Mouse (Mus musculus) MEL (cell line): ENCODE data around the gene Nop9.

ENCODE experiments used
- CHD2 ChIP-seq: IDR thresholded peaks from 2 replicates; pipeline ENCODE4 v1.6.1; 2011; ENCODE audit warnings: low read length, improper control_type of control experiment
- CTCF ChIP-seq, 3 experiments: IDR thresholded peaks in 2 of 3; conservative IDR thresholded peaks in 1 of 3; 2 replicates each; pipeline ENCODE4 v1.5.1; 2011 to 2012; ENCODE audit warnings: low read length in 3 of 3, low read depth in 2 of 3, mild to moderate bottlenecking in 2 of 3, improper control_type of control experiment in 1 of 3, inconsistent platforms in 1 of 3, mixed read lengths in 1 of 3, moderate library complexity in 1 of 3; ENCODE audit not compliant: control insufficient read depth in 1 of 3, insufficient read depth in 1 of 3, poor library complexity in 1 of 3, severe bottlenecking in 1 of 3
- E2F4 ChIP-seq: IDR thresholded peaks from 2 replicates; pipeline ENCODE4 v1.6.1; 2011; ENCODE audit warnings: low read depth, low read length, improper control_type of control experiment, borderline replicate concordance
- EP300 ChIP-seq, 2 experiments: IDR thresholded peaks; 2 replicates each; pipeline ENCODE4 v1.6.1; 2011; ENCODE audit warnings: improper control_type of control experiment in 2 of 2, low read length in 2 of 2, low read depth in 1 of 2, mild to moderate bottlenecking in 1 of 2
- ETS1 ChIP-seq: IDR thresholded peaks from 2 replicates; pipeline ENCODE4 v1.6.1; 2012; ENCODE audit warnings: low read depth, mild to moderate bottlenecking, inconsistent platforms, low read length, improper control_type of control experiment, moderate library complexity
- GATA1 ChIP-seq: IDR thresholded peaks from 2 replicates; pipeline ENCODE4 v1.6.1; 2011; ENCODE audit warnings: low read depth, low read length, improper control_type of control experiment
- JUND ChIP-seq: IDR thresholded peaks from 2 replicates; pipeline ENCODE4 v1.6.1; 2011; ENCODE audit warnings: low read depth, mild to moderate bottlenecking, improper control_type of control experiment, low read length
- POLR2A ChIP-seq, 2 experiments: IDR thresholded peaks; 2 replicates each; pipeline ENCODE4 v1.6.1; 2011 to 2012; ENCODE audit warnings: low read length in 2 of 2, mild to moderate bottlenecking in 2 of 2, control low read depth in 1 of 2, improper control_type of control experiment in 1 of 2, low read depth in 1 of 2, moderate library complexity in 1 of 2; ENCODE audit not compliant: control insufficient read depth in 1 of 2, insufficient read depth in 1 of 2, poor library complexity in 1 of 2
- POLR2AphosphoS2 ChIP-seq: IDR thresholded peaks from 2 replicates; pipeline ENCODE4 v1.6.1; 2011; ENCODE audit warnings: low read length, improper control_type of control experiment
- POLR2AphosphoS5 ChIP-seq: IDR thresholded peaks from 2 replicates; pipeline ENCODE4 v1.6.1; 2012; ENCODE audit warnings: low read depth, borderline replicate concordance, mild to moderate bottlenecking, inconsistent platforms, low read length, moderate library complexity, mixed read lengths
- SMC3 ChIP-seq: IDR thresholded peaks from 2 replicates; pipeline ENCODE4 v1.6.1; 2011; ENCODE audit warnings: low read depth, low read length, improper control_type of control experiment
- TBP ChIP-seq: IDR thresholded peaks from 2 replicates; pipeline ENCODE4 v1.8.0; 2011; ENCODE audit warnings: low read depth, low read length, improper control_type of control experiment
- USF1 ChIP-seq: IDR thresholded peaks from 2 replicates; pipeline ENCODE4 v1.6.1; 2014; ENCODE audit warnings: low read depth, mild to moderate bottlenecking, inconsistent platforms, low read length, improper control_type of control experiment, moderate library complexity
- USF2 ChIP-seq, 2 experiments: IDR thresholded peaks; 2 replicates each; pipeline ENCODE4 v1.6.1; 2011 to 2012; ENCODE audit warnings: improper control_type of control experiment in 2 of 2, low read length in 2 of 2, borderline replicate concordance in 1 of 2, inconsistent platforms in 1 of 2, low read depth in 1 of 2, mild to moderate bottlenecking in 1 of 2; ENCODE audit not compliant: insufficient read depth in 1 of 2

DNA sequence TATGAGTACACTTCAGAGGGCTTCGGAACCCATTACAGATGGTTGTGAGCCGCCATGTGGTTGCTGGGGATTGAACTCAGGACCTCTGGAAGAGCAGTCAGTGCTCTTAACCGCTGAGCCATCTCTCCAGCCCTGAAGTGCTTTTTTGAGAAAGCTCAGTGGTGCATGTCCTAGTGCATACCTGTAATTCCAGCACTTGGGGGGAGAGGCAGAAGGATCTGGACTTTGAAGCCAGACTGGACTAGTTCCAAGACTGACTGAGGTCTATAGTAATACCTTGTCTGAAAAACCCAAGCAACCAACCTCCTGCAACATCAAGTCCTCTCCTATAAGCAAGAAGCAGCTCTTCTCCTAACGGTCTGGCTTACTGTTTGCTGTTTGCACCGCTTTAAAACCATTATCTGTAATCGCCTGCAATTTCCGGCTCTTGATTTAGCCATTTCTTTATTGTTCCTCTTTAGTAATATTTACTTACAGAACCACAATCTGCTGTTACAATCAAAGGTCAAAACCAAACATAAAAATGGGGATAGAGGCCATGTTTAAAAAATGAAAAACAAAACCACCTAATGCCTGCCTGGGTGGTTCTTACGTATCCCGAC, 8.3 kb upstream of the Nop9 start:
- TF ChIP-seq CTCF (IDR thresholded peaks at IDR 0.05 in 2 of 3, conservative IDR thresholded peaks at IDR 0.05 in 1 of 3; ENCODE audit: control insufficient read depth in 1 of 3, insufficient read depth in 1 of 3, low read depth in 2 of 3, low read length in 3 of 3, poor library complexity in 1 of 3, severe bottlenecking in 1 of 3) = no peak
- TF ChIP-seq POLR2A (IDR thresholded peaks at IDR 0.05; ENCODE audit: control insufficient read depth in 1 of 2, insufficient read depth in 1 of 2, low read depth in 1 of 2, low read length in 2 of 2, poor library complexity in 1 of 2) = no peak
- TF ChIP-seq E2F4 = no peak
- TF ChIP-seq USF2 (IDR thresholded peaks at IDR 0.05; ENCODE audit: borderline replicate concordance in 1 of 2, insufficient read depth in 1 of 2, low read depth in 1 of 2, low read length in 2 of 2) = no peak
- no peak for TF ChIP-seq POLR2AphosphoS5
- TF ChIP-seq TBP = peak; percentile 68
- no peak for TF ChIP-seq JUND
- TF ChIP-seq USF1 = no peak
- peak; percentile 89 for TF ChIP-seq ETS1
- TF ChIP-seq GATA1 = peak; percentile 93
- no peak for TF ChIP-seq CHD2
- peak; percentile 22; the same call in 1 of the 2 replicates for TF ChIP-seq SMC3
- TF ChIP-seq EP300 (IDR thresholded peaks at IDR 0.05; ENCODE audit: low read depth in 1 of 2, low read length in 2 of 2) = peak; percentile 92 to 94
- TF ChIP-seq POLR2AphosphoS2 = no peak; the same call in 1 of the 2 replicates
